Mouse (Mus musculus): ENCODE data around the gene Gm9837.

The Gm9837 gene

DNA sequence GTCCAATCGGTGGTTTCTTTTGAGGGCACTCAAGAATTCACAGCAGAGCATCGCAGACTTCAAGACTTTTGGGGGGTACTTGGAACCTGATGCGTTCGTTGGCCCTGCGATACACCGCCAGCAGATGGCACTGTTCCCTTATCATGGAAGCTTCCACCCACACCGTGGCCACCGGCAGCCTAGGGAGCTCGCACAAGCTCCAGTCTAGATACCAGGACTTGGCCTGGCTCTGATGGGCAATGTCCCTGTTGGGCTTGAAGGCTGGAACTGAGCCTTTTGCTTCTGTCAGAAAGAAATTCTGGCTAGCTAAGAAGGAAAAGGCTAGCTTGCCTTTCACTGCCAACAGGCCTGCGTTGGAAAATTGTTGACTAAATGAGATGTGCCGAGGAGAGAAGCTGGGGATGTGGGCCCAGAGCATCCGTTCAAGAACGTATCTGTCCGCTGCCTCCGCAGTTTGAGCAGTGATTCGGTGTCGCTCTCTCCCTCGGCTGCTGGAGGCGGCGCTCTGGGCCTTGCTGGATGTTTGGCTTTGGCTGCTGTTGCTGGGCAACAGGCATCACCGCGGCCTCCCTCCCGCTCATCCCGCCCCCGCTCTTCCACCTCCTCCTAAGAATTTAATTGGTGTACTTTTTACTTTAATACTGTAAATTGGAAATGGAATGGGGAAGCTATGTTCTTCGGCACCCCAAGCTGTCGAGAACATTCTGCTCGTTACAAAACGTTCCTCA lies at the start of gene Gm9837:
Gm9837 (minus strand) TSS at position 512 of the 728 bp plus-strand sequence.
- peak; percentile 69 for DNase-seq (ENCODE audit: low spot score)

- peak; percentile 76 for DNase-seq (ENCODE audit: low spot score)
Observed at GRCm38 (mm10) chr11:53519207-53520121, 49.2 kb upstream of the Gm9837 start, which contains the start of gene Sept8. Gene Sept8 (plus strand): TSS chr11:53519257.

DNA sequence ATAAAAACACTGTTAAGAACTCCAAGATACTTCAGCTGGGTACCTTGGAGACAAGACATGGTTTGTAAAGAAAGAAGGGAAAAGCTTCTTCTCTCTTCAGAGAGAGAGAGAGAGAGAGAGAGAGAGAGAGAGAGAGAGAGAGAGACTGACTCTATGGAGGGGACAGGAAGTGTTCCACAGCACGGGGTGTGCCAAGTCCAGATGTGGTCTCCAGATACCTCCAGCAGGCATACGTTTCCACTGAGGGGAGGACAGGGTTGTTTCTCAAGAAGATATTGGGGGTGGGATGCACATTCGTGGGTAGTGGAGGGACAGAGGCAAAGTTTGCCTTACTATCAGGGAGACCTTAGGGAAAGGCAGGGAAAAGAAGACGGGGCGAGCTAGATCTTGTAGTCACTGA lies 48.5 kb upstream of the Gm9837 start:
- DNase-seq (ENCODE audit: low spot score) = no peak

- DNase-seq (ENCODE audit: low spot score) = no peak
Observed at GRCm38 (mm10) chr11:53516775-53517627, 46.7 kb upstream of the Gm9837 start.

- DNase-seq (ENCODE audit: low spot score) = no peak
Observed at GRCm38 (mm10) chr11:53510351-53510750, 40.1 kb upstream of the Gm9837 start.

DNA sequence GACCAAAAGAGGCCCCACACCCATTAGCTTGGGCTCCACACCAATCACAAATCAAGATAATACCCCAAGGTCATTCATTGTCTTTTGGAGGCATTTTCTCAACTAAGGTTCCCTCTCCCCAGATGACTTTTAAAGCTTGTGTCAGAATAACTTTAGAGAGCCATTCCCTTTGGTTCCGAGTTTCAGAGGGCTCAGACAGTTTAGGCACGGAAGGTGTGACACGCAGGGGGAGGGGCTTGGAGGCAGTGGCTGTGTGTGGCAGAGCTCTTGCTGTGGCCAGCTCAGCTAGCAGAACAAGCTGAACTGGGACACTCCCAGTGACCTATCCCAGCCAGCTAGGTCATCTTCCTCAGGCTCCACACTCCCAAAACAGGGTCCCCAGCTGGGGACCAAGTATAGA lies 38.3 kb upstream of the Gm9837 start:
- no peak for DNase-seq (ENCODE audit: low spot score)

GRCm38 (mm10) chr11:53508152-53508551 lies 37.9 kb upstream of the Gm9837 start:
- peak; percentile 64 for DNase-seq (ENCODE audit: low spot score)

- no peak for DNase-seq (ENCODE audit: low spot score)
Observed at GRCm38 (mm10) chr11:53507098-53507805, 37.0 kb upstream of the Gm9837 start.

DNA sequence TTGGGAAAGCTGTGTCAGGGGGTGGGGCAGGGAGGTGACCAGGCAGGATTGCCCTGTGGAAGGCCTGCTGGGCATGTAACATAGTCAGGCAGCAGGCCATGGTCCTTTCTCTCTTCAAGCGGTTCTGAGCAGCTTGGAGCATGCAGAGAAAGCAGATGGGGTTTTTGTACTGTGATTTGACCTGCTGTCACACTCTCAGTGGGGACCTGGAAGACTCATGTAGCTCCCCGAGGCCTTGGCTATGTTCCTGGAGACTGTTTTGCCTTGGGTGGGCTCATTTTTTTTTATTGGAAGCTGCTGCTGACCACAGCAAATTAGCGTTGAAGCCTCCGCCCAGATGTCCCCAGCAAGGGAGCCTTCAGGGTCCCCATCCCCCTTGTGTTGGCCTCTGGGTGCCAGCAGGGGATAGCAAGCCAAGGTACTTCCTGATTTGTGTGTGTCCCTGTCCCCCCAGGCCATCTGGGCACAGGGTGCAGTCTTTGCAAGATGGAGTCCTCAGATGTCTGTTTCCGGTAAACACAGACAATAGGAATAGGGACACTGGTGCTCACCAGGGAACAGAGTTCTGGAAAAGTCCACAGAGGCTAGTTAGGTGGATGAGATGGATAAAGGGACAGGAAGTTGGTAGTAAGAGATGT lies 34.9 kb upstream of the Gm9837 start:
- no peak for DNase-seq (ENCODE audit: low spot score)

- peak; percentile 84 for DNase-seq (ENCODE audit: low spot score)
Observed at GRCm38 (mm10) chr11:53504376-53504775, 34.1 kb upstream of the Gm9837 start.

DNA sequence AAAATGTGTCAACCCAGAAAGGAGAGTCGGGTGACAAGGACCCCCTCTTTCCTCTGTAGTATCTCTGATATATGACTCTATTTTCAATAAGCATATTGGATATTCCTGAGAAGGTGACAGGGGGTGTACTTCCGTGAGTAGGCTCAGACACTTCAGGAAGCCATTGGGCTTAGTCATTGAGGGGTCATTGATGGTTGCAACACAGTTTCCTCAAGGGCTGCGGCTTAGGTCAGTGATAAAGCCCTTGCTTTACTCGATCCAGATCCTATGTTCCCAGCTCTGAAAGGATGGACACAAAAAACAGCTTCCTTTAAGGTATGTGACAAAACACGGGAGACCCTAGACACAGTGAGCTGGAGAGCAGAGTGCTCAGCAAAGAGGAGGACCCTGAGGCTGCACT lies 33.5 kb upstream of the Gm9837 start:
- DNase-seq (ENCODE audit: low spot score) = no peak

DNA sequence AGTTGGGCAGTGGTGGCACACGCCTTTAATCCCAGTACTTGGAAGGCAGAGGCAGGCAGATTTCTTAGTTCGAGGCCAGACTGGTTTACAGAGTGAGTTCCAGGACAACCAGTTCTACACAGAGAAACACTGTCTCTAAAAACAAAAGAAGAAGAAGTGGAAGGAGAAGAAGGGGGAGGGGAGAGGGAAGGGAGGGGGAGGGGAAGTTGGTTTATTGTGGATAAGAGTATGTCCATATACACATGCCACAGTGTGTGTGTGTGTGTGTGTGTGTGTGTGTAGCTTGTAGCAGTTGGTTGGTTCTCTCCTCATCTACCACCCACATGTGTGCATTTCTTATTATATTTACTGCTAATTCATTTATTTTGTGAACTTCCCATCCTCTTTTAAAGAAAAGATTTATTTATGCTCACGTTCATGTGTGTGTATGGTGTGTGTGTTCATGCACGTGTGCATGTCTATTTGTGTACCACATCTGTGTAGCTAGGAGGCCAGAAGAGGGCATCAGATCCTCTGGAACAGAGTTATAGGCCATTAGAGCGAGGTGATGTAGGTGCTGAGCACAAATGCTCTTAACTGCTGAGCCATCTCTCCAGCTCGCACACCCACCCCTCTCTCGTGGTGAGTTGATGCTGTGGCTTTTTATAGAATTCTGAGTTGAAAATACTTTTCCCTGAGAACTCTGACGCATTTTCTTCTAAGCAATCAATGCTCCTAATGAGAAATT lies 31.9 kb upstream of the Gm9837 start:
- no peak for DNase-seq (ENCODE audit: low spot score)

DNA sequence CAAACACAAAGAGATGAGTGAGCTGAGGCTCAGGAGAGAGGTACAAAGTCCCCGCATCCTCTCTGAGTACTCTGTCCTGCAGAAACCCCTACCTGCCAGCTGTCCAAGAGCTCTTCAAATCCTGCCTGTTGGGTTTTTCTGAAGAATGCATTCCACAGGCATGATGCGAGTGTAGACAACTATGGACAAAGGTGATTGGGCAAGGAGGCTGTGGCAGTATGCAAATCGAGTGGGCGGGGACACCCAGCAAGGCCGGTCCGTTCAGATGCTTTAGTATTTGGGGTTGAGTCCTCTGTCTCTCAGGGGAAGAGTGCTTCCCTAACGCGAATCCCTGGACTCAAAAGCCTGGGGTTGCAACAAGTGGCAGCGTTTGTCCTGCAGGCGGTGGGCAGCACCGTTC lies 30.3 kb upstream of the Gm9837 start:
- DNase-seq (ENCODE audit: low spot score) = peak; percentile 36

GRCm38 (mm10) chr11:53496946-53497345 lies 26.7 kb upstream of the Gm9837 start:
- no peak for DNase-seq (ENCODE audit: low spot score)

GRCm38 (mm10) chr11:53495417-53495816 lies 25.1 kb upstream of the Gm9837 start:
- DNase-seq (ENCODE audit: low spot score) = no peak

DNA sequence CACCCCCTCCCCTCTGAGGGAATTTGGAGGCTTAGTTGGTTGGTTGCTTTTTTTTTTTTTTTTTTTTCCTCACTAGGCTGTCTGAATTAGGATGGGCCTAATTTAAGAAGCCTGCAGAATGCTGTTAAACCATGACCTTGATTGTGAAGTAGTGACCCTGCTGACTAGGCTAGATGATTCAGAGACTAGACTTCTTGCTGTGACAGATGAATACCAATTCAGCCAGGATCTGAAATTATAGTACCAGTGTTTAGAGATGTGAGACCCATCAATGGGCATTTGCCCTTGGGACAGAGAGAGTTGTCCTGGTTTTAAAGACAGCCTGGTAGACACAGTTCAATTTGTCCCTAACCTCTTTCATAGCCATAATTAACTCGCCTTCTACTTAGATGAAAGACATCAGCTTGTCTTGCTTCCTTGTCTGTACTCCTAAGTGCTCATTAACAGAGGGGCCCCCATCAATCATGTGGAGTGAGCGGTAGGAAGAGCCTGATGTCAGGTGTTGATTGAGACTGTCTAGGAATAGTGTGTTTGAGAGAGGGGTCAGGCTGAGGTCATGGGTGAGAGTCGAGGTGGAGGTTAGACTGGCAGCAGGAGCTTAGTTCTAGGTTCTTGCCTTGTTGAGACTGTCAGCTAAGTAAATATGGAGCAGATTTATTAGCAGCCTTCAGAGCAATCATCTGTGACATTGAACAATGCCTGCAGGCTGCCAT lies 23.1 kb upstream of the Gm9837 start:
- DNase-seq (ENCODE audit: low spot score) = peak; percentile 47

DNA sequence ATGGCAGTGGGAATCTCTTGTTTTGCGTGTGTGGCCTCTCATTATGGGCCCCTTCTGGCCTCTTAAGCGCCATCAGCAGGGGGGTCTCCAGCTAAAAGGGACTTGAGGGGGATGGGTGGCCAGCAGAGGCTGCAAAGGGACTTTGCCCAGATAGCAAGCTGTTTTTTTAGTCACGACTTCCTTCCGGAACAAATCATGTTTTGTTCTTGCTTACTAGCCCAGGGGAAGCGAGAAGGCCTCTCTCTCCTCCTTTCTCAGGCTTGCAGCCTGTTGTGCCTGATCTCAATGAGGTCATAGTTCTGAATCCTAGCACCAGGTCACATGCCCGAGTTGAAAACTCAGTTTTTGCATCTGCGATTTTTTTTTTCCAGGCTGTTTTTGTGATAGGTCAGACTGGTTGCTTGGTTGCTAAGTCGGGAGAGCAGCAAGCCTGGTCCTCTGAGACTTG lies 21.7 kb upstream of the Gm9837 start:
- DNase-seq (ENCODE audit: low spot score) = peak; percentile 53

DNA sequence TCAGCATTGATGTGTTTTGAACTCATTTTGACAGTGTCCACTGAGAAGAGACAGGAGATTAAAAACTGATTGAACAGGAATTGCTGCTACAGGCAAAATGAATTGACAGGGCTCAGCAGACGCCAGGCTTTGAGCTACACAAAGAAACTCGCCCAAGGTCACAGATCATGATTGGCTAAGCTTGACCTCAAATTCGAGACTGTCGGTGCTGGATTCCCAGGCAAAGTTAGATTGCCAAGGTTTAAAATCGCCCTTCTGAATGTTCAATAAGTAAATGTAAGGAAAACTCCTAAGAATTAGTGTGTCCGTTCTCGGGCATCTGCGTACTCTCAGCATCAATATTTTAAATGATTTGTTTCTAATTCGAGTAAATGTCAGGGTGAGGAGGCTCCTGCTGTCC lies 19.1 kb upstream of the Gm9837 start:
- DNase-seq (ENCODE audit: low spot score) = no peak

- no peak for DNase-seq (ENCODE audit: low spot score)
Observed at GRCm38 (mm10) chr11:53489007-53489406, 18.7 kb upstream of the Gm9837 start.
